Comparison of ENCODE assay signal across 8 mouse cellular contexts in the genomic region with DNA sequence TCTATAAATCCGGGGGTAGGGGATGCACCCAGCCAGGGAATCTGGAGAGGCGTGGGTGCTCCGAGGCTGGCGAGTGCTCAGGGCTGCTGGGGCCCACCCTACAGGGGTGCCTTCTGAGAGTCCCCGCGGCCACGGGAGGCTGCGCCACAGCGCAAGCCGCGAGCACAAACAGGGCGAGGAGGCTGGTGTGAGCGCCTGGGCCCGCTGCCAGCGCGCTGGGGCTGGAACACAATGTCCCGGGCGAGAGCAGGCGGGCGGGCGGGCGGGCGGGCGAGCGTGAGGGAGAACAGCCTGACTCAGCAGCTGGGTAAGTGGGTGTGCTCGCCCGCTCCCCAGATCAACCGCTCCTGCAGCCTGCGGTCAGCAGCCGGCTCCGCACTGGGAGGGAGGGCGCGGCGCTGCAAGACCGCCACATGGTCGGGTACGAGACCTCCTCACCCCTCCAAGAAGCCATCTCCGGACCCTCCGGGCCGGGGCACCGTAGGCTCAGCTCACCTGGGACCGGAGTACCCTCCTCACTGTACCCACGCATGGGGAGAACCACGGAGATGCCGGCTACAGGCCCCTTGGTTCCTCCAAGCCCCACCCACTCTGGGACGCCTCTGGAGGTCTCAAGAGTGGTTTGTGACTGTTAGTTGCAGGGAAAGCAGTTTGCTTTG. TPM values are rescaled to one million over a fixed set of nuclear protein-coding genes. Genes with fewer than 3 reads are reported as not detected.
DNase-seq lines count a peak whose midpoint lies in the region; ATAC-seq and TF ChIP-seq lines count a peak whose summit lies in the region.

No protein-coding gene starts in this region.

- H3K27me3 ChIP-seq in embryonic facial prominence, embryonic 10.5 days (replicated peaks; ENCODE audit: low read depth, poor library complexity, severe bottlenecking): peaks cover 88% of the 10 kb centered on the region
- peaks cover 37% of the 10 kb centered on the region for H3K27me3 ChIP-seq in heart, embryonic 11.5 days (ENCODE audit: control insufficient read depth, insufficient read depth, low read length)
- 0 out of 2 replicates have a peak, but pooled peaks cover 5% of the 10 kb centered on the region for H3K27me3 ChIP-seq in kidney, embryonic 14.5 days (ENCODE audit: control insufficient read depth, insufficient read depth, low read length)
- no peaks in the 10 kb centered on the region for H3K27me3 ChIP-seq in myocyte (ENCODE audit: control insufficient read depth, insufficient read depth, insufficient read length)
- H3K27me3 ChIP-seq in stomach, embryonic 15.5 days (replicated peaks): no peaks in the 10 kb centered on the region

- WGBS in embryonic facial prominence, embryonic 10.5 days: 1% methylated on average over 46 of the region's 46 CpGs
- 1% methylated on average over 46 of the region's 46 CpGs for WGBS in heart, embryonic 11.5 days (ENCODE audit: insufficient replicate concordance)
- WGBS in kidney, embryonic 14.5 days: under 1% methylated on average over 44 of the region's 46 CpGs
- under 1% methylated on average over 41 of the region's 46 CpGs for WGBS in stomach, embryonic 15.5 days

- H3K79me2 ChIP-seq in myocyte (ENCODE audit: control insufficient read depth, insufficient read depth): no peaks in the 10 kb centered on the region

- peak overlapping the region; percentile 83 for H3K27ac ChIP-seq in embryonic facial prominence, embryonic 10.5 days (replicated peaks)
- H3K27ac ChIP-seq in heart, embryonic 11.5 days (ENCODE audit: low read depth, low read length): no peak overlapping the region
- H3K27ac ChIP-seq in kidney, embryonic 14.5 days (ENCODE audit: low read depth, low read length): peak overlapping the region; percentile 59; the same call in 1 of the 2 replicates
- peak overlapping the region; percentile 91 for H3K27ac ChIP-seq in stomach, embryonic 15.5 days

- H3K9ac ChIP-seq in heart, embryonic 11.5 days (ENCODE audit: low read depth, low read length): peak overlapping the region; percentile 52
- peak overlapping the region; percentile 52 for H3K9ac ChIP-seq in kidney, embryonic 14.5 days (ENCODE audit: low read depth, low read length)
- peak overlapping the region; percentile 29; the same call in 1 of the 2 replicates for H3K9ac ChIP-seq in stomach, embryonic 15.5 days

- peaks cover 63% of the 10 kb centered on the region for H3K4me1 ChIP-seq in embryonic facial prominence, embryonic 10.5 days
- peaks cover 17% of the 10 kb centered on the region; the same call in 1 of the 2 replicates for H3K4me1 ChIP-seq in heart, embryonic 11.5 days (ENCODE audit: control insufficient read depth, insufficient read depth, low read length)
- H3K4me1 ChIP-seq in kidney, embryonic 14.5 days (ENCODE audit: control insufficient read depth, insufficient read depth, low read length): peaks cover 19% of the 10 kb centered on the region
- peaks cover 33% of the 10 kb centered on the region for H3K4me1 ChIP-seq in stomach, embryonic 15.5 days

- TF ChIP-seq POLR2A in myocyte (IDR thresholded peaks at IDR 0.05; ENCODE audit: insufficient read length, low read depth): no peak

- H3ac ChIP-seq in myocyte (ENCODE audit: control insufficient read depth, insufficient read length): no peak overlapping the region

- peak; percentile 91 for DNase-seq in ovary, adult 18-20 months (ENCODE audit: low spot score)
- no peak for DNase-seq in ovary, postnatal 10 days (ENCODE audit: low spot score)
- DNase-seq in embryonic facial prominence, embryonic 10.5 days (ENCODE audit: low spot score): peak; percentile 62
- peak; percentile 63 for DNase-seq in liver

- no peaks in the 10 kb centered on the region for H3K9me3 ChIP-seq in embryonic facial prominence, embryonic 10.5 days
- no peaks in the 10 kb centered on the region for H3K9me3 ChIP-seq in heart, embryonic 11.5 days (replicated peaks; ENCODE audit: control insufficient read depth, low read length)
- no peaks in the 10 kb centered on the region for H3K9me3 ChIP-seq in kidney, embryonic 14.5 days (ENCODE audit: control insufficient read depth, low read length)
- no peaks in the 10 kb centered on the region for H3K9me3 ChIP-seq in stomach, embryonic 15.5 days

- peak; percentile 25; the same call in 1 of the 2 replicates for ATAC-seq in heart, embryonic 11.5 days (replicated peaks; ENCODE audit: insufficient number of reproducible peaks, low FRiP score, low TSS enrichment)
- ATAC-seq in kidney, embryonic 14.5 days (ENCODE audit: low FRiP score, low TSS enrichment): peak; percentile 54
- peak; percentile 67 for ATAC-seq in stomach, embryonic 15.5 days (ENCODE audit: insufficient read depth, low FRiP score, low read depth)

- no peaks in the 10 kb centered on the region for H3K36me3 ChIP-seq in embryonic facial prominence, embryonic 10.5 days (replicated peaks)
- H3K36me3 ChIP-seq in heart, embryonic 11.5 days (ENCODE audit: control insufficient read depth, insufficient read depth, low read length): no peaks in the 10 kb centered on the region
- no peaks in the 10 kb centered on the region for H3K36me3 ChIP-seq in kidney, embryonic 14.5 days (ENCODE audit: control insufficient read depth, insufficient read depth, low read length)
- H3K36me3 ChIP-seq in myocyte (ENCODE audit: control insufficient read depth, insufficient read depth): no peaks in the 10 kb centered on the region
- no peaks in the 10 kb centered on the region for H3K36me3 ChIP-seq in stomach, embryonic 15.5 days

- peak overlapping the region; percentile 86 for H3K4me2 ChIP-seq in heart, embryonic 11.5 days
- peak overlapping the region; percentile 71 for H3K4me2 ChIP-seq in kidney, embryonic 14.5 days (replicated peaks; ENCODE audit: low read depth, low read length)
- H3K4me2 ChIP-seq in myocyte (ENCODE audit: low read depth): peak overlapping the region; percentile 96
- peak overlapping the region; percentile 86 for H3K4me2 ChIP-seq in stomach, embryonic 15.5 days

- H3K4me3 ChIP-seq in embryonic facial prominence, embryonic 10.5 days: peak overlapping the region; percentile 66
- H3K4me3 ChIP-seq in heart, embryonic 11.5 days (ENCODE audit: low read depth, low read length): peak overlapping the region; percentile 46
- H3K4me3 ChIP-seq in kidney, embryonic 14.5 days (ENCODE audit: low read length): peak overlapping the region; percentile 38
- no peak overlapping the region for H3K4me3 ChIP-seq in myocyte
- H3K4me3 ChIP-seq in stomach, embryonic 15.5 days (replicated peaks): peak overlapping the region; percentile 39

TF ChIP-seq in myocyte, 11 proteins besides CTCF, POLR2A, EP300 and RAD21:
- TF ChIP-seq MYOD1 (IDR thresholded peaks at IDR 0.05; ENCODE audit: control insufficient read depth in 1 of 3, insufficient read length in 2 of 3, low read depth in 2 of 3) (peak in 1 of 3 experiments; percentile 45), USF1 (IDR thresholded peaks at IDR 0.05; ENCODE audit: low read depth) (no peak), REST (IDR thresholded peaks at IDR 0.05; ENCODE audit: insufficient read depth, insufficient read length) (no peak), MYOG (IDR thresholded peaks at IDR 0.05; ENCODE audit: control insufficient read depth in 1 of 3, insufficient read depth in 1 of 3, insufficient read length in 2 of 3, low read depth in 2 of 3) (peak in 1 of 3 experiments; percentile 29), SRF (IDR thresholded peaks at IDR 0.05; ENCODE audit: control insufficient read depth, insufficient read length, low read depth) (no peak)

RNA-seq across cellular contexts. Expression of gene Fkbp5, which starts 0.8 kb away (rescaled TPM):
- polyA plus RNA-seq in embryonic facial prominence, embryonic 10.5 days (2016; fragmentation: Nextera tagmentation; extraction: Ambion mirVana): 32.0 and 32.8 TPM in 2 replicates
- polyA plus RNA-seq in heart, embryonic 11.5 days (2014; fragmentation: Nextera tagmentation; extraction: Ambion mirVana): 5.0 and 5.8 TPM in 2 replicates
- polyA plus RNA-seq in kidney, embryonic 14.5 days (2014; fragmentation: Nextera tagmentation; extraction: Ambion mirVana): 10.0 and 14.0 TPM in 2 replicates
- 11.6 TPM for polyA plus RNA-seq in myocyte (2012; fragmentation: generic; extraction: Trizol)
- 24.1 and 24.6 TPM in 2 replicates for polyA plus RNA-seq in stomach, embryonic 15.5 days (2015; fragmentation: Nextera tagmentation; extraction: Ambion mirVana)

RNA-seq across cellular contexts. Expression of gene Armc12, which starts 12.5 kb away (rescaled TPM):
- polyA plus RNA-seq in embryonic facial prominence, embryonic 10.5 days (2016; fragmentation: Nextera tagmentation; extraction: Ambion mirVana): not detected in 2 replicates
- polyA plus RNA-seq in heart, embryonic 11.5 days (2014; fragmentation: Nextera tagmentation; extraction: Ambion mirVana): not detected in 2 replicates
- not detected in 2 replicates for polyA plus RNA-seq in kidney, embryonic 14.5 days (2014; fragmentation: Nextera tagmentation; extraction: Ambion mirVana)
- polyA plus RNA-seq in myocyte (2012; fragmentation: generic; extraction: Trizol): not detected
- not detected in 2 replicates for polyA plus RNA-seq in stomach, embryonic 15.5 days (2015; fragmentation: Nextera tagmentation; extraction: Ambion mirVana)

RNA-seq across cellular contexts. Expression of gene Clpsl2, which starts 31.1 kb away (rescaled TPM):
- polyA plus RNA-seq in embryonic facial prominence, embryonic 10.5 days (2016; fragmentation: Nextera tagmentation; extraction: Ambion mirVana): not detected in 2 replicates
- not detected in 2 replicates for polyA plus RNA-seq in heart, embryonic 11.5 days (2014; fragmentation: Nextera tagmentation; extraction: Ambion mirVana)
- not detected in 2 replicates for polyA plus RNA-seq in kidney, embryonic 14.5 days (2014; fragmentation: Nextera tagmentation; extraction: Ambion mirVana)
- not detected for polyA plus RNA-seq in myocyte (2012; fragmentation: generic; extraction: Trizol)
- polyA plus RNA-seq in stomach, embryonic 15.5 days (2015; fragmentation: Nextera tagmentation; extraction: Ambion mirVana): not detected in 2 replicates

RNA-seq across cellular contexts. Expression of gene Clps, which starts 42.5 kb away (rescaled TPM):
- polyA plus RNA-seq in embryonic facial prominence, embryonic 10.5 days (2016; fragmentation: Nextera tagmentation; extraction: Ambion mirVana): not detected in 2 replicates
- 0.73 TPM in 1 of 2 replicates, not detected in the other for polyA plus RNA-seq in heart, embryonic 11.5 days (2014; fragmentation: Nextera tagmentation; extraction: Ambion mirVana)
- not detected in 2 replicates for polyA plus RNA-seq in kidney, embryonic 14.5 days (2014; fragmentation: Nextera tagmentation; extraction: Ambion mirVana)
- polyA plus RNA-seq in myocyte (2012; fragmentation: generic; extraction: Trizol): not detected
- 3,221 and 3,572 TPM in 2 replicates for polyA plus RNA-seq in stomach, embryonic 15.5 days (2015; fragmentation: Nextera tagmentation; extraction: Ambion mirVana)

RNA-seq across cellular contexts. Expression of gene Lhfpl5, which starts 57.4 kb away (rescaled TPM):
- polyA plus RNA-seq in embryonic facial prominence, embryonic 10.5 days (2016; fragmentation: Nextera tagmentation; extraction: Ambion mirVana): 1.1 TPM in 2 replicates
- polyA plus RNA-seq in heart, embryonic 11.5 days (2014; fragmentation: Nextera tagmentation; extraction: Ambion mirVana): 0.14 TPM in 1 of 2 replicates, not detected in the other
- polyA plus RNA-seq in kidney, embryonic 14.5 days (2014; fragmentation: Nextera tagmentation; extraction: Ambion mirVana): 0.45 and 0.51 TPM in 2 replicates
- 0.04 TPM for polyA plus RNA-seq in myocyte (2012; fragmentation: generic; extraction: Trizol)
- 0.85 and 1.0 TPM in 2 replicates for polyA plus RNA-seq in stomach, embryonic 15.5 days (2015; fragmentation: Nextera tagmentation; extraction: Ambion mirVana)
